Mouse (Mus musculus) kidney, adult 2 months (tissue): ENCODE measurements around the gene Bcl10.

Experiments used
- CTCF ChIP-seq: fragments of 200-500 bp; conservative IDR thresholded peaks from 2 replicates; pipeline ENCODE4 v1.5.1; 2011; ENCODE audit warnings: low read depth, mild to moderate bottlenecking, control low read depth, low read length, moderate library complexity, mixed read lengths; ENCODE audit not compliant: insufficient read depth, insufficient read length
- POLR2A ChIP-seq: fragments of 200-500 bp; IDR thresholded peaks from one replicate; pipeline ENCODE4 v1.6.1; 2011; ENCODE audit warnings: low read depth, low read length, control low read depth

DNA sequence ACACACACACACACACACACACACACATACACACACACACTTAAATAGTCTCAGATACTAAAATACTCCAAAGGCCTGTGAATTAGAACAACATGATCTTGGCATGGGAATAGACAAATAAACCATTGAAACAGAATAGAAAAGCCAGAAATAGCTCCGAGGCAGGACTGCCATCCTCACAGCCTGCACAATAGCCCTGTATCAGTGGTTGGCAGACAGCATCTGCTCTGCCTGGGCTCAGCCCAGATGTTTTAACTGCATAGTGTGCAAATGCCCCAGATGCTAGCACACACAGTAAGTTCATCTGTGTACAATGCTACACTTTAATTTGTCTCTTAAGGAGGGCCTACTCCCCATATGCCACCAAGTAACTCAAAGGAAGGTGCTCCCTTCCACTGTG lies 37.2 kb downstream of the Bcl10 start:
- TF ChIP-seq CTCF (no peak), POLR2A (no peak)
